Mouse (Mus musculus) kidney, adult 2 months (tissue): Measurements from ENCODE around the gene Fbxl17. TPM values are rescaled to one million over a fixed set of nuclear protein-coding genes. Genes with fewer than 3 reads are reported as not detected.

Experiments
- DNase-seq: peaks from one replicate; pipeline ENCODE4 v3.0.0; 2021
- H3K27ac ChIP-seq: fragments of 200-500 bp; 2 replicates; pipeline ENCODE4 v1.5.1; 2012; ENCODE audit warnings: low read depth, low read length, control low read depth, inconsistent platforms; ENCODE audit not compliant: insufficient read depth
- H3K27me3 ChIP-seq: fragments of 200-500 bp; replicated peaks from 2 replicates; pipeline ENCODE4 v1.6.1; 2012; ENCODE audit warnings: mild to moderate bottlenecking, moderate library complexity, low read length, inconsistent platforms; ENCODE audit not compliant: control insufficient read depth, insufficient read depth
- H3K36me3 ChIP-seq: fragments of 200-500 bp; 2 replicates; pipeline ENCODE4 v1.6.1; 2012; ENCODE audit warnings: mild to moderate bottlenecking, moderate library complexity, low read length, inconsistent platforms; ENCODE audit not compliant: control insufficient read depth, insufficient read depth
- H3K4me1 ChIP-seq: fragments of 200-500 bp; 2 replicates; pipeline ENCODE4 v1.6.1; 2011; ENCODE audit warnings: low read length; ENCODE audit not compliant: control insufficient read depth, insufficient read depth
- H3K4me3 ChIP-seq: fragments of 200-500 bp; 2 replicates; pipeline ENCODE4 v1.5.1; 2011; ENCODE audit warnings: mild to moderate bottlenecking, low read depth, low read length, control low read depth; ENCODE audit not compliant: insufficient read depth
- CTCF ChIP-seq: fragments of 200-500 bp; conservative IDR thresholded peaks from 2 replicates; pipeline ENCODE4 v1.5.1; 2011; ENCODE audit warnings: low read depth, mild to moderate bottlenecking, control low read depth, low read length, moderate library complexity, mixed read lengths; ENCODE audit not compliant: insufficient read depth, insufficient read length
- POLR2A ChIP-seq: fragments of 200-500 bp; IDR thresholded peaks from one replicate; pipeline ENCODE4 v1.6.1; 2011; ENCODE audit warnings: low read depth, low read length, control low read depth
- WGBS: fragments of 180-500 bp; shearing (Covaris S2); methylation state at CpG from one replicate; pipeline ENCODE4 v1.1.7; 2018; 5-methylcytosine and 5-hydroxymethylcytosine counted together
- polyA plus RNA-seq: library from polyadenylated mRNA; depleted of rRNA; stranded (reverse); fragments of >200 nt; gene quantifications from 2 replicates; pipeline ENCODE4 v1.2.3, GENCODE M21; 2012

The Fbxl17 gene
- polyA plus RNA-seq, 1 experiment = 10.2 TPM

DNA sequence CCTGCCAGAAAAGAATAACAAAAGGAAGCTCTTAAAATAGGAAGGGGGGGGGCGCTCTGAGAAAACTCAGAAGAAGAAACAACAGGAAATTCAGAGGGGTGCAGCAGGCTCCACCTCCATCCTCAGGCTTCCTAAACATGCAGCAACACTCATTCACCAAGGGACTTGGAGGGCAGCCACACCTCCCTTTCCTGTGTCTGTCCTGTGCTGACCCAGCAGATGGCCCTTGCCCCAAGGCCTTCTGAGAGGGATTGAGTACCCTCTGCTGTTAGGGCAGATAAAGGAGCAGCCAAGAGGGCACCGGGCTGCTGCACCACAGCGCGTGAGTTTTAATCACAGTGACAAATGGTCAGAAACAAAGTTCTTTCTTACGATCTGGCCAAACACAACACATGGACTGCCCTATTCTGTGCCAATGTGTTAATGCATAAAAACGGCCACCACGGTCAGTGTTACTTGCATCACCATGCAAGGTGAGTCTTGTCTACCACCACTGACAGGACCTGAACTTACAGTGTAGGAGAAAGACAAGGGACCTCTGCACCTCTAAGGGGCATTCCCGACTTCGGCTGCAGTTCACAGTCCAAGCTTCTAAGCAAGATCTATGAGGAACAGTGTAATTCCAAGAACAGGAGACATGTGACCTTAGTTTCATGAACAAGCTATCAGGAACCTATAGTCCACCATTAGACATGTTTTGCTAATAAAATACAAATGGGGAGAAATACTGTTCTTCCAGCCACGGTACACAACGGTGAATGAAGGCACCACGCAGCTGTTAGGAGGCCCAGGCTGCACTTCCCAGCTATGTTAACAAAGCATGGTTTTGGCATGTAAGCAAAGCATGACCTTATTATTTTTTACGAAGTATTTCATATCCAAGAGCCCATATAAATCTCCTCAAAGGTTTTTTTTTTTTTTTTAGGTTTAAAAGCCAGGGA, 96.8 kb downstream of the Fbxl17 start:
- H3K4me3 ChIP-seq = no peak overlapping the region
- H3K4me1 ChIP-seq = peaks cover 23% of the 10 kb centered on the region
- peak; percentile 81 for DNase-seq
- peak overlapping the region; percentile 74 for H3K27ac ChIP-seq
- 41% methylated on average over 13 of the region's 13 CpGs for WGBS
- TF ChIP-seq CTCF (peak; percentile 41), POLR2A (no peak)
- H3K36me3 ChIP-seq = no peaks in the 10 kb centered on the region
- H3K27me3 ChIP-seq = no peaks in the 10 kb centered on the region

DNA sequence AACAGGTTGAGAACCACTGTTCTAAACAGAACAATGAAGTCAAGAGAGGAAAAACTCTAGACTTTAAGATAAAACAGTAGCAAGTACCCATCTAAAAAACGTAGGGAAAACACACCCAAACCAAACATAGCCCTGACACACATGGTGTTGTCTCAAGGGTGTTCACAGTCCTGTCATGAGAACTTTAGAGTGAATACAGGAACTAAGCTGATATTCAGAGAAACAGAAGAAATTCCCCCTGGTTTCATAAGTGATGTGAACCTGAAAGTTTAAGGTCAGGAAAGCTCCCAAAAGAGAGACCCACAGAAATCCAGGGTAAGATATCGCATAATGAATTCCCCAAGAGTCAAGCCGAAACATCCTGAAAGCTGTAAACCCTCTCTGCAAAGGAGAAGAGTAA, 97.6 kb downstream of the Fbxl17 start:
- WGBS = 77% methylated on average over 3 of the region's 3 CpGs
- no peak for DNase-seq
- no peak for TF ChIP-seq POLR2A
- H3K4me3 ChIP-seq = no peak overlapping the region
- H3K27ac ChIP-seq = no peak overlapping the region
- H3K27me3 ChIP-seq = no peaks in the 10 kb centered on the region
- H3K36me3 ChIP-seq = no peaks in the 10 kb centered on the region
- H3K4me1 ChIP-seq = peaks cover 26% of the 10 kb centered on the region

GRCm38 (mm10) chr17:63400640-63401039, 99.2 kb downstream of the Fbxl17 start:
- 84% methylated on average over 5 of the region's 5 CpGs for WGBS
- Histone ChIP-seq H3K36me3 (no peaks in the 10 kb centered on the region), H3K27me3 (no peaks in the 10 kb centered on the region), H3K4me1 (peaks cover 26% of the 10 kb centered on the region), H3K4me3 (no peak overlapping the region), H3K27ac (no peak overlapping the region)
- no peak for DNase-seq
- TF ChIP-seq CTCF = no peak
- no peak for TF ChIP-seq POLR2A

DNA sequence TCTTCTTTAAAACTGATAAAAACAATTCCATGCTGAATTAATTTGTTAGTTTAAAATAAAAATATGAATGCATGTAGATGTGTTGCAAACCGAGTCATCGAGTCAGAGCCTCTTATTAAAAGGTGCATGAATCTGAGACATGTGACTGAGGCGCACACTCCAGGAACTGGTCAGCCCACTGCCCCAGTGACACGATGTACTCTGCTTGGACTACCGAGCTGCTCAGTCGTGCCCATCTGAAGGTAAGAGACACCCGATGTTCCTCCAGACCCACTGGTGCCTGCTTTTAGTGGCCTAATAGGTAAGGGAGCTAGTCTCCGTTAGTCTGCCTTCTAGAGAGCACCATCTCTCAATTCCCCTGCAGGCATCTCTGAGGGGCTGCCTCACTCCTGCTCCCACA, 100.0 kb downstream of the Fbxl17 start:
- WGBS = 74% methylated on average over 8 of the region's 8 CpGs
- peaks cover 21% of the 10 kb centered on the region for H3K4me1 ChIP-seq
- no peak for DNase-seq
- TF ChIP-seq POLR2A = no peak
- TF ChIP-seq CTCF = no peak
- H3K4me3 ChIP-seq = no peak overlapping the region
- H3K27me3 ChIP-seq = no peaks in the 10 kb centered on the region
- H3K27ac ChIP-seq = no peak overlapping the region
- H3K36me3 ChIP-seq = no peaks in the 10 kb centered on the region

DNA sequence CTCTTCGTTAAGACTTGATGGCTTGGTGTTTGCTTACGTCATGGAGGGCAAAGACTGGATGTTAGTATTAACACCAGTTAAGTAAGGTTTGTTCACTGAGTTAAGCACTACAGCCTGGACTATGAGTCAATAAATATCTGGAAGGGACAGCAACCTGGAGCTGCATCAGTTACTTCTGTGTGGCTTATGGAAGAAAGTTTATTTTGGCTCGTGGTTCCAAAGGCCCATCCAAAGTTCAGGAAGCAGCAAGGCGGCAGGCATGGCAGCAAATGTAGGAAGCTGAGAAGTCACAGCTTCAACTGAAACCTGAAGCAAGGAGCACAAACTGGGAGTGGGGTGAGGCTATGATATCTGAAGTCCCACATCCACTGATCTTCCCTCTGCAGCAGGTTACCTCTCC, 108.3 kb downstream of the Fbxl17 start:
- Histone ChIP-seq H3K4me3 (no peak overlapping the region), H3K36me3 (no peaks in the 10 kb centered on the region), H3K27me3 (no peaks in the 10 kb centered on the region), H3K27ac (peak overlapping the region; percentile 18; the same call in 1 of the 2 replicates), H3K4me1 (peaks cover 7% of the 10 kb centered on the region; the same call in 1 of the 2 replicates)
- no peak for TF ChIP-seq CTCF
- TF ChIP-seq POLR2A = no peak
- DNase-seq = peak; percentile 68
- WGBS = 45% methylated on average over 4 of the region's 4 CpGs

DNA sequence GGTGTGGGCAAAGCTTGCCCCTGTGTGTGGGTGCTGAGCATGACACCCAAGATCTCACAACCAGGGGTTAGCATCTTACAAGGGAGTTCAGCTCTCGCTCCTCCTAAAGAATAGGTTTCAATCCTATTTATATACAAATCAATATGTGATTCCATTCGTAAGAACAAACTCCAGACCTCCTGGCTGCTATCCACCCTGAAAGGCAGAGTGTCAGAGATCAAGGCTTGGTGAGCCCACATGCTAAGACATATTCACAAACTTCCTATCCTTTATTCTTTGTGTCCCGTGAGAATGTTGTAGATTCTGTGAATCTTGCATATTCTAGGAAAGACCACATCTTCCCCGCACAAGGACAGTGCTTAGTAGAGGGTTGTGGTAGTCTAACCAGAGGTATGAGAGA, 108.9 kb downstream of the Fbxl17 start:
- Histone ChIP-seq H3K4me1 (peaks cover 7% of the 10 kb centered on the region; the same call in 1 of the 2 replicates), H3K27me3 (no peaks in the 10 kb centered on the region), H3K27ac (no peak overlapping the region), H3K4me3 (no peak overlapping the region), H3K36me3 (no peaks in the 10 kb centered on the region)
- WGBS = 91% methylated on average over 4 of the region's 4 CpGs
- no peak for TF ChIP-seq POLR2A
- TF ChIP-seq CTCF = no peak
- DNase-seq = no peak

GRCm38 (mm10) chr17:63370977-63371376, 128.8 kb downstream of the Fbxl17 start:
- WGBS = 64% methylated on average over 3 of the region's 3 CpGs
- no peaks in the 10 kb centered on the region for H3K36me3 ChIP-seq
- no peak overlapping the region for H3K27ac ChIP-seq
- no peaks in the 10 kb centered on the region for H3K27me3 ChIP-seq
- no peak for DNase-seq
- TF ChIP-seq CTCF (no peak), POLR2A (no peak)
- H3K4me3 ChIP-seq = no peak overlapping the region
- peaks cover 3% of the 10 kb centered on the region; the same call in 1 of the 2 replicates for H3K4me1 ChIP-seq
